Mouse (Mus musculus): ENCODE results near the gene Nags. TPM values are rescaled to one million over a fixed set of nuclear protein-coding genes. Genes with fewer than 3 reads are reported as not detected.

Nags gene
- polyA plus RNA-seq, 1 experiment from 2014 or later = 0.10 TPM

- Histone ChIP-seq H3K9me3 (no peaks in the 10 kb centered on the region), H3K27me3 (no peaks in the 10 kb centered on the region), H3K4me2 (replicated peaks) (no peak overlapping the region), H3K27ac (replicated peaks) (no peak overlapping the region), H3K36me3 (peaks cover 36% of the 10 kb centered on the region), H3K9ac (replicated peaks) (no peak overlapping the region), H3K4me1 (peaks cover 10% of the 10 kb centered on the region), H3K4me3 (no peak overlapping the region)
- ATAC-seq (replicated peaks) = no peak
- 73% methylated on average over 5 of the region's 5 CpGs for WGBS
Observed at GRCm38 (mm10) chr11:102159781-102160180, 14.5 kb downstream of the Nags start.

GRCm38 (mm10) chr11:102165971-102166722 is 20.8 kb downstream of the Nags start:
- ATAC-seq (replicated peaks) = no peak

GRCm38 (mm10) chr11:102167539-102167938 is 22.2 kb downstream of the Nags start:
- no peak for ATAC-seq (replicated peaks)

More at GRCm38 (mm10) chr11:102165971-102166722, 20.8 kb downstream of the Nags start:
- WGBS = 67% methylated on average over 6 of the region's 6 CpGs
- H3K27me3 ChIP-seq = no peaks in the 10 kb centered on the region
- no peak overlapping the region for H3K4me2 ChIP-seq (replicated peaks)
- no peaks in the 10 kb centered on the region for H3K9me3 ChIP-seq
- H3K27ac ChIP-seq (replicated peaks) = no peak overlapping the region; the same call in 1 of the 2 replicates
- no peak overlapping the region for H3K9ac ChIP-seq (replicated peaks)
- H3K36me3 ChIP-seq = peaks cover 53% of the 10 kb centered on the region
- peaks cover 6% of the 10 kb centered on the region for H3K4me1 ChIP-seq
- no peak overlapping the region for H3K4me3 ChIP-seq

GRCm38 (mm10) chr11:102168689-102169088 is 23.4 kb downstream of the Nags start:
- H3K9ac ChIP-seq (replicated peaks) = no peak overlapping the region
- no peak for ATAC-seq (replicated peaks)
- WGBS = 90% methylated on average over 5 of the region's 5 CpGs
- no peak overlapping the region for H3K4me3 ChIP-seq
- no peak overlapping the region for H3K4me2 ChIP-seq (replicated peaks)
- H3K27me3 ChIP-seq = no peaks in the 10 kb centered on the region
- H3K27ac ChIP-seq (replicated peaks) = no peak overlapping the region
- H3K36me3 ChIP-seq = peaks cover 33% of the 10 kb centered on the region
- peaks cover 6% of the 10 kb centered on the region for H3K4me1 ChIP-seq
- H3K9me3 ChIP-seq = no peaks in the 10 kb centered on the region

More at GRCm38 (mm10) chr11:102167539-102167938, 22.2 kb downstream of the Nags start:
- 0 out of 2 replicates have a peak overlapping the region, but pooled peaks have one; percentile 38 for H3K27ac ChIP-seq (replicated peaks)
- 88% methylated on average over 5 of the region's 5 CpGs for WGBS
- peaks cover 43% of the 10 kb centered on the region for H3K36me3 ChIP-seq
- H3K4me1 ChIP-seq = peaks cover 6% of the 10 kb centered on the region
- H3K9ac ChIP-seq (replicated peaks) = no peak overlapping the region
- no peak overlapping the region for H3K4me3 ChIP-seq
- no peaks in the 10 kb centered on the region for H3K9me3 ChIP-seq
- H3K27me3 ChIP-seq = no peaks in the 10 kb centered on the region
- H3K4me2 ChIP-seq (replicated peaks) = no peak overlapping the region

GRCm38 (mm10) chr11:102179836-102180235 is 34.5 kb downstream of the Nags start:
- H3K27ac ChIP-seq (replicated peaks) = no peak overlapping the region
- H3K36me3 ChIP-seq = peaks cover 46% of the 10 kb centered on the region
- H3K9me3 ChIP-seq = no peaks in the 10 kb centered on the region

GRCm38 (mm10) chr11:102184253-102184645 is 38.9 kb downstream of the Nags start:
- no peak for ATAC-seq (replicated peaks)

More at GRCm38 (mm10) chr11:102179836-102180235, 34.5 kb downstream of the Nags start:
- ATAC-seq (replicated peaks) = no peak
- Histone ChIP-seq H3K4me2 (replicated peaks) (no peak overlapping the region), H3K4me3 (no peak overlapping the region), H3K27me3 (no peaks in the 10 kb centered on the region), H3K9ac (replicated peaks) (no peak overlapping the region), H3K4me1 (peaks cover 17% of the 10 kb centered on the region)

GRCm38 (mm10) chr11:102184646-102185495 is 39.6 kb downstream of the Nags start, which contains the start of gene Lsm12:
Lsm12 (minus strand) TSS chr11:102185296.
- under 1% methylated on average over 69 of the region's 70 CpGs for WGBS
- Histone ChIP-seq H3K27ac (replicated peaks) (peak within 1 kb of the TSS; percentile 95), H3K4me3 (peak within 1 kb of the TSS; percentile 71), H3K36me3 (peaks cover 26% of the 10 kb centered on the region), H3K9me3 (no peaks in the 10 kb centered on the region), H3K9ac (replicated peaks) (peak within 1 kb of the TSS; percentile 88), H3K4me2 (replicated peaks) (peak within 1 kb of the TSS; percentile 62), H3K4me1 (peaks cover 27% of the 10 kb centered on the region), H3K27me3 (no peaks in the 10 kb centered on the region)
- ATAC-seq (replicated peaks) = peak; percentile 90

More at GRCm38 (mm10) chr11:102184253-102184645, 38.9 kb downstream of the Nags start:
- no peaks in the 10 kb centered on the region for H3K27me3 ChIP-seq
- peak overlapping the region; percentile 62 for H3K4me2 ChIP-seq (replicated peaks)
- H3K4me3 ChIP-seq = peak overlapping the region; percentile 71
- H3K36me3 ChIP-seq = peaks cover 33% of the 10 kb centered on the region
- peaks cover 23% of the 10 kb centered on the region for H3K4me1 ChIP-seq
- no peaks in the 10 kb centered on the region for H3K9me3 ChIP-seq
- H3K9ac ChIP-seq (replicated peaks) = peak overlapping the region; percentile 88
- peak overlapping the region; percentile 95 for H3K27ac ChIP-seq (replicated peaks)
- WGBS = 5% methylated on average over 7 of the region's 7 CpGs

GRCm38 (mm10) chr11:102185677-102186076 is 40.4 kb downstream of the Nags start:
- Histone ChIP-seq H3K36me3 (peaks cover 20% of the 10 kb centered on the region), H3K4me3 (peak overlapping the region; percentile 71), H3K9ac (replicated peaks) (peak overlapping the region; percentile 88; the same call in 1 of the 2 replicates), H3K27me3 (no peaks in the 10 kb centered on the region), H3K4me2 (replicated peaks) (peak overlapping the region; percentile 62), H3K9me3 (no peaks in the 10 kb centered on the region), H3K27ac (replicated peaks) (peak overlapping the region; percentile 95), H3K4me1 (peaks cover 35% of the 10 kb centered on the region)
- no peak for ATAC-seq (replicated peaks)
- WGBS = 50% methylated on average over 3 of the region's 3 CpGs

GRCm38 (mm10) chr11:102186235-102186634 is 40.9 kb downstream of the Nags start:
- WGBS = 87% methylated on average over 1 of the region's 1 CpGs
- H3K4me2 ChIP-seq (replicated peaks) = no peak overlapping the region
- ATAC-seq (replicated peaks) = no peak

GRCm38 (mm10) chr11:102188980-102189379 is 43.7 kb downstream of the Nags start:
- 0 out of 2 replicates have a peak overlapping the region, but pooled peaks have one; percentile 62 for H3K27ac ChIP-seq (replicated peaks)
- no peak for ATAC-seq (replicated peaks)
- peak overlapping the region; percentile 77 for H3K4me2 ChIP-seq (replicated peaks)
- peaks cover 27% of the 10 kb centered on the region for H3K4me1 ChIP-seq
- no peaks in the 10 kb centered on the region for H3K9me3 ChIP-seq
- peak overlapping the region; percentile 55 for H3K4me3 ChIP-seq
- peak overlapping the region; percentile 64 for H3K9ac ChIP-seq (replicated peaks)
- WGBS = 70% methylated on average over 6 of the region's 6 CpGs
- H3K27me3 ChIP-seq = no peaks in the 10 kb centered on the region
- H3K36me3 ChIP-seq = no peaks in the 10 kb centered on the region; the same call in 1 of the 2 replicates

More at GRCm38 (mm10) chr11:102186235-102186634, 40.9 kb downstream of the Nags start:
- peaks cover 40% of the 10 kb centered on the region for H3K4me1 ChIP-seq
- no peak overlapping the region for H3K9ac ChIP-seq (replicated peaks)
- no peak overlapping the region for H3K4me3 ChIP-seq
- H3K27me3 ChIP-seq = no peaks in the 10 kb centered on the region
- no peak overlapping the region for H3K27ac ChIP-seq (replicated peaks)
- no peaks in the 10 kb centered on the region for H3K9me3 ChIP-seq
- H3K36me3 ChIP-seq = peaks cover 14% of the 10 kb centered on the region

- Histone ChIP-seq H3K27me3 (no peaks in the 10 kb centered on the region), H3K4me1 (peaks cover 23% of the 10 kb centered on the region), H3K4me2 (replicated peaks) (peak within 1 kb of the TSS; percentile 77), H3K9me3 (no peaks in the 10 kb centered on the region), H3K4me3 (peak within 1 kb of the TSS; percentile 55), H3K27ac (replicated peaks) (peak within 1 kb of the TSS; percentile 62), H3K9ac (replicated peaks) (peak within 1 kb of the TSS; percentile 64), H3K36me3 (peaks cover 5% of the 10 kb centered on the region)
- 2% methylated on average over 50 of the region's 50 CpGs for WGBS
- ATAC-seq (replicated peaks) = peak; percentile 74
Observed at GRCm38 (mm10) chr11:102189461-102190436, 44.4 kb downstream of the Nags start, which contains the start of gene G6pc3. G6pc3 (plus strand) TSS chr11:102189620.
